Mouse (Mus musculus) telencephalon, adult 2 months (tissue): ENCODE results near the gene Hnrnpm.
"Not testable (repeated sequence)": the region's sequence is repeated elsewhere in the genome, so short reads cannot be mapped to it uniquely, and the experiment has no call there.

Experiments
- DNase-seq: peaks from one replicate; pipeline ENCODE4 v3.0.0-alpha.2; 2011; ENCODE audit warnings: low read depth, low spot score

Gene Hnrnpm

GRCm38 (mm10) chr17:33686760-33687159, at the start of gene Hnrnpm:
Gene Hnrnpm, minus strand, starts transcription at chr17:33686860.
- no peak for DNase-seq

DNA sequence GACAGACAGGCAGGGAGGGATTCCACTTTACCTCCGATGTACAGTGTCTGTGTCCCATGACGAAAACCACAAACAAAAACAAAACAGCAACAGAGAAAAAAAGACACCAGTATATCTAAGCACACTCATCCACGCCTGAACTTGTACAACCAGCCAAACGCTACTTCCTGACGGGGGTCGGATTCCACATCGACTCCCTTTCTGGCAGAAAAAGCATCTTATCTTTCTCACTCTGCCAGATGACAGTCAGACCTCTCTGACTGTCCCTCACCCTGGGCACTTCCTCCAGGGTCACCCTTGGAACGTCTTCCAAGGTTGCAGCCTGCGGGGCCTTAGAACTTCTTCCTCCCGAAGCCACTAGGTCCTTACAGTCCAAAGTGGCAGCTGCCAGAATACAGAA, 46.9 kb upstream of the Hnrnpm start:
- DNase-seq = not testable (repeated sequence)

DNA sequence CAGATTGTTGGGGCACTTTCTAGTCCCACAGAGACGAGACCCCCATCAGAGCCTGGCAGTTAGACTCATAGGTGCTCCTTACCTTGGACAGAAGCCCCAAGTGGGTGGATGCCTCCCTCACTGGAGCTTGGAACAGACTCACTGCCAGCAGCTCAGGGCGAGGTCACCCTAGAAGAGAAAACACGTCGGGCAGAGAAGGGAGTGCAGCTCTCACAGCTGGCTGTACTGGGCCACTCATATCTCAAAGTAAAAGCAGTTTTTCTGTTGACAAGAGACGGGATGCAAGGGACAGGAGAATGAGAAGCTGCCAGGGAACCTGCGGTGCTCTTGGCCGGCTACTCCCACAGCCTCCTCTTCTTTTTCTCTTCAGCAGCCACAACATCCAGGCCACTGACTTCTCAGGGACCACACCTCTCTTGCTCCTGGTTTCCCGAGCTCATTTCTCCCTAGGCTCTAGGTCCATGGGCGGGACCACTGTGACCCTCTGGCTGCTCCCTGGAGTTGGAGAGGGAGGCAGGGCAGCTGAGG, 46.0 kb upstream of the Hnrnpm start:
- DNase-seq = not testable (repeated sequence)

GRCm38 (mm10) chr17:33729215-33729614, 42.6 kb upstream of the Hnrnpm start:
- no peak for DNase-seq

DNA sequence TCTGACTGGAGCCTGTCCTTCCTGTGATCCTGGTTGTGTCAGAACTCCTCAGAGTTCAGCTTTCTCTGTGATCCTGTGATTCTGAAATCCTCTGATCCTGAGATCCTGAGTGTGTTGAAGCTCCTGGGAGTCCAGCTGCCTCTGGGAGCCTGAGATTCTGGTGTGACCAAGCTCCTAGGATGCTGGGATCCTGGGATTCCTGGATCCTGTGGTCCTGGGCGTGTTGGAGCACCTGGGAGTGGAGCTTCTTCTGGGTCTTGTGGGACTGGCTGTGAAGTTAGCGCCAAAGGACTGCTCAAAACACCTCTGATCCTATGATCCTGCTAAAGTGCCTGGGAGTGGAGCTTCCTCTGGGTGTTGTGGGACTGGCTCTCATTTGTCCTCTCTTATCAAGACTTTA, 41.7 kb upstream of the Hnrnpm start:
- no peak for DNase-seq

- DNase-seq = no peak
These were observed 33.2 kb upstream of the Hnrnpm start for GRCm38 (mm10) chr17:33719736-33720378.

- DNase-seq = no peak
These were observed 32.5 kb upstream of the Hnrnpm start for GRCm38 (mm10) chr17:33718944-33719725.

- peak; percentile 92 for DNase-seq
These were observed 31.8 kb upstream of the Hnrnpm start, which contains the start of gene March2 for GRCm38 (mm10) chr17:33718384-33718881. Gene March2, minus strand, starts transcription at chr17:33718670.

- DNase-seq = no peak
These were observed 31.3 kb upstream of the Hnrnpm start for GRCm38 (mm10) chr17:33717982-33718381.

GRCm38 (mm10) chr17:33717246-33717645, 30.6 kb upstream of the Hnrnpm start:
- DNase-seq = no peak

- DNase-seq = no peak
These were observed 28.1 kb upstream of the Hnrnpm start for GRCm38 (mm10) chr17:33714779-33715178.

GRCm38 (mm10) chr17:33713271-33713670, 26.6 kb upstream of the Hnrnpm start:
- no peak for DNase-seq

DNA sequence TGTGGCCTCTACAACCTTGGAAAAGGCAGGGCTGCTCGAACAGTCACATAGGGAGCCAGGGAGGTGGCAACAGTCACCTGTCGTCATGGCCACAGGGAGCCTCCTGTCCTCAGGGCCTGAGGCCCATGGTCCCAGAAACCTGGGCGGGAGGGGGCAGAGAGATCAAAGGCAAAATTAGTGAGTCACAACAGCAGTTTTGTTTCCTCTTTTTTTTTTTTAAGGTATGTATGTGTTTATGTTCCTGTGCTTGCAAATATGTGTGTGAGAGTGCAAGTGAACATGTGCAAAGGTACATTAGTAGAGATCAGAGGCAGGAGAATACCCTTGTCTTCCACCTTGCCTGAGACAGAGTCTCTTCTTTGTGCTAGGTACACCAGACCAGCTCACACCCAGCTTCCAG, 23.2 kb upstream of the Hnrnpm start:
- DNase-seq = no peak

DNA sequence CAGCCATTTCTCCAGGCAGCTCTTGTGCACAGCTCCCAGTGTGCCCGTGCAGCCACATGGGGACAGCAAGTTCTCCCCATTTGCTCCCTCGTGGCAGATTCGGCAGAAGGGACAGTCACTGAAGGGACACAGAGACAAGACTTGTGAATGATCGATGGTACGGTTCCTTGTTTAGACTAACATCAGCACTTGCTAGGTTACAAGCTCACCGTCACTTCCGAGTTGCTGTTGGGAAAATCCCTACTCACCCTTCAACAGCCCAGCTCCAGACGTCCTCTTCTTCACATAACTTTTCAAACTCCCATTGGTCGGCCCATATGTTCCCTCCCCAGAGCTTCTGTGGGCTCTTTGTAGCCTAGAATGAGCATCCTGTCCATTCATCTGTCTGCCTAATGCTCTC, 16.4 kb upstream of the Hnrnpm start:
- no peak for DNase-seq

- no peak for DNase-seq
These were observed 15.5 kb upstream of the Hnrnpm start for GRCm38 (mm10) chr17:33702178-33702577.

DNA sequence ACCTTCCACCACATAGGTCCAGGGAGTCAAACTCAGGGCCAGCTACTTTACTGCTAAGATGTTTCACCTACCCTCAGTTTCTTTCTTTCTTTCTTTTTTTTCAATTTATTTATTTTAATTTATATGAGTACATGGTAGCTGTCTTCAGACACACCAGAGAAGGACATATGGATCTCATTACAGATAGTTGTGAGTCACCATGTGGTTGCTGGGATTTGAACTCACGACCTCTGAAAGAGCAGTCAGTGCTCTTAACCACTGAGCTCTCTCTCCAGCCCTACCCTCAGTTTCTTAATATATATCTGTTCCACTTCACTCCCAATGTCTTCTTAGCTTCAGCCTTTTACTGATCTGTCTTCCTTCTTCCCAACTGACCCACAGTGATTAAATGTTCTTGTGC, 8.8 kb upstream of the Hnrnpm start:
- no peak for DNase-seq

DNA sequence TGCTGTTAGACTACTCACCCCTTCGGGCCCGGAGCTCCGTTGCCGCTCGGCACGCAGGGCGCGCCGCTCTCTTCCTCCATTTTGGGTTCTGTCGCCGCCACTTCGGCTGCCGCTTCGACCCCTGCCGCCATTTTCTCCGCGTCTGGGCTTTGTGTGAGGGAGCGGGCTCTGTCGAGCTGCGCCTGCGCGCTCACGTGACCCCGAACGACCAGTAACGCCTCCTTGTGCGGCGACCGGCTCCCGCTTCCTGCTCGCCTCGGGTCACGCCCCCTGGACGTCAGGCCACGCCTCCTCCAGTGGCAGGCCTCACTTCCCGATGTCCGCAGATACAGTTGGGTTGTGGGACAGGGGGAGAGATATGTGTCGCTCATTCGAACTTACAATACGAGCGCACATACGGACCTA, 1.4 kb downstream of the Hnrnpm start:
- DNase-seq = peak; percentile 94

DNA sequence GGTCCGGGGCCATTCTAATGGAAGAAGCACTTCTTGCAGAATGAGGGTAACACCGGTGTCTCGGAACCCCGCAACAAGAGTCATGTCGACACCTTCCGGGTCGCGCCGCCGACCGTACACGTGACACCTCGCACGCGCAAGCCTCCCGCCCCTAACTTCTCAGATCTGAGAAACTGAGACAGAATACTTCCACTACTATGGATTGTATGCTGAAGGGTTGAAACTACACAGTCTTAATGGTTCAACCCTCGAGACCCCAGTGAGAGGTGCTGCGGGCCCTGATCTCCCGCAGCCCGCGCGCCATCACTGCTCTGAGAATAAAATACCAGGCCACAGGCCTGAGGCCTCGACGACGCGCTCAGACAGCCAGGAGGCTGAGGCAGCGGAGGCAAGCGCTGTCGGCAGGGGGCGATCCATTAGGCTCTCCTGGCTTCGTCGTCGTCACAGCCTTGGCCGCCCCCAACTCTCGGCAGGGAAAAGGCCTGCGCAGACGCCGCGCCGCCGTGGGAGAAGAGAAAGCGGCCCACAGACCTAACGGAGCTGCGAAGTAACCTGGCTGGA, 1.9 kb downstream of the Hnrnpm start:
- DNase-seq = peak; percentile 61

- DNase-seq = no peak
These were observed 4.9 kb downstream of the Hnrnpm start for GRCm38 (mm10) chr17:33681767-33682166.

GRCm38 (mm10) chr17:33678771-33679170, 7.9 kb downstream of the Hnrnpm start:
- no peak for DNase-seq

GRCm38 (mm10) chr17:33676086-33676485, 10.6 kb downstream of the Hnrnpm start:
- DNase-seq = no peak

- DNase-seq = no peak
These were observed 11.2 kb downstream of the Hnrnpm start for GRCm38 (mm10) chr17:33675452-33675851.
